Mouse (Mus musculus): ENCODE data around the gene Lrrc3. TPM values are rescaled to one million over a fixed set of nuclear protein-coding genes. Genes with fewer than 3 reads are reported as not detected.
"Not testable (repeated sequence)": the region's sequence is repeated elsewhere in the genome, so short reads cannot be mapped to it uniquely, and the experiment has no call there.

Lrrc3 gene
- polyA plus RNA-seq (2015; fragmentation: Nextera tagmentation; extraction: Ambion mirVana) = 4.1 and 4.7 TPM in 2 replicates

GRCm38 (mm10) chr10:77902211-77902893 is at the start of gene Lrrc3:
Gene Lrrc3, minus strand, starts transcription at chr10:77902536.
- peak; percentile 79 for ATAC-seq (ENCODE audit: low FRiP score, low read depth)
- H3K36me3 ChIP-seq = no peaks in the 10 kb centered on the region
- peak within 1 kb of the TSS; percentile 83 for H3K4me2 ChIP-seq (replicated peaks)
- H3K9me3 ChIP-seq = no peaks in the 10 kb centered on the region; the same call in 1 of the 2 replicates
- H3K4me3 ChIP-seq = peak within 1 kb of the TSS; percentile 62
- no peak within 1 kb of the TSS for H3K27ac ChIP-seq
- H3K4me1 ChIP-seq = peaks cover 12% of the 10 kb centered on the region
- H3K27me3 ChIP-seq = peaks cover 18% of the 10 kb centered on the region
- WGBS = under 1% methylated on average over 45 of the region's 46 CpGs
- peak within 1 kb of the TSS; percentile 75 for H3K9ac ChIP-seq

GRCm38 (mm10) chr10:77950468-77950867 is 48.1 kb upstream of the Lrrc3 start:
- H3K27ac ChIP-seq; H3K36me3 ChIP-seq; ATAC-seq (ENCODE audit: low FRiP score, low read depth); H3K4me2 ChIP-seq (replicated peaks); H3K4me3 ChIP-seq; H3K27me3 ChIP-seq; H3K4me1 ChIP-seq; H3K9ac ChIP-seq: not testable (repeated sequence)
- WGBS = 91% methylated on average over 9 of the region's 12 CpGs
- H3K9me3 ChIP-seq = 0 out of 2 replicates have a peak, but pooled peaks cover 15% of the 10 kb centered on the region

- H3K27ac ChIP-seq = no peak overlapping the region
- H3K9me3 ChIP-seq = no peaks in the 10 kb centered on the region
- no peak overlapping the region for H3K4me3 ChIP-seq
- H3K36me3 ChIP-seq = no peaks in the 10 kb centered on the region
- ATAC-seq (ENCODE audit: low FRiP score, low read depth) = no peak
- H3K9ac ChIP-seq = no peak overlapping the region
- WGBS = 68% methylated on average over 2 of the region's 2 CpGs
- H3K4me2 ChIP-seq (replicated peaks) = no peak overlapping the region
- H3K27me3 ChIP-seq = no peaks in the 10 kb centered on the region
- no peaks in the 10 kb centered on the region for H3K4me1 ChIP-seq
These were observed 37.3 kb upstream of the Lrrc3 start for GRCm38 (mm10) chr10:77939685-77940084.

- H3K4me2 ChIP-seq (replicated peaks) = no peak overlapping the region
- 87% methylated on average over 10 of the region's 10 CpGs for whole genome bisulfite sequencing
- no peaks in the 10 kb centered on the region for H3K4me1 ChIP-seq
- H3K9ac ChIP-seq = no peak overlapping the region
- no peaks in the 10 kb centered on the region for H3K9me3 ChIP-seq
- H3K27me3 ChIP-seq = no peaks in the 10 kb centered on the region
- H3K36me3 ChIP-seq = no peaks in the 10 kb centered on the region
- no peak overlapping the region for H3K4me3 ChIP-seq
- H3K27ac ChIP-seq = no peak overlapping the region
- ATAC-seq (ENCODE audit: low FRiP score, low read depth) = no peak
These were observed 25.0 kb upstream of the Lrrc3 start for GRCm38 (mm10) chr10:77927375-77927774.

- Histone ChIP-seq H3K4me3 (no peak overlapping the region), H3K36me3 (no peaks in the 10 kb centered on the region), H3K4me1 (no peaks in the 10 kb centered on the region), H3K27me3 (no peaks in the 10 kb centered on the region), H3K27ac (no peak overlapping the region), H3K4me2 (replicated peaks) (no peak overlapping the region), H3K9ac (no peak overlapping the region), H3K9me3 (no peaks in the 10 kb centered on the region)
- ATAC-seq (ENCODE audit: low FRiP score, low read depth) = no peak
- WGBS = 45% methylated on average over 7 of the region's 7 CpGs
These were observed 23.8 kb upstream of the Lrrc3 start for GRCm38 (mm10) chr10:77926140-77926539.

- no peaks in the 10 kb centered on the region for H3K9me3 ChIP-seq
- no peaks in the 10 kb centered on the region for H3K36me3 ChIP-seq
- H3K9ac ChIP-seq = no peak overlapping the region
- H3K27me3 ChIP-seq = 0 out of 2 replicates have a peak, but pooled peaks cover 6% of the 10 kb centered on the region
- H3K4me3 ChIP-seq = no peak overlapping the region
- no peak for ATAC-seq (ENCODE audit: low FRiP score, low read depth)
- no peak overlapping the region for H3K4me2 ChIP-seq (replicated peaks)
- no peaks in the 10 kb centered on the region for H3K4me1 ChIP-seq
- H3K27ac ChIP-seq = no peak overlapping the region
- 45% methylated on average over 4 of the region's 4 CpGs for WGBS
These were observed 20.3 kb upstream of the Lrrc3 start for GRCm38 (mm10) chr10:77922681-77923080.

GRCm38 (mm10) chr10:77921009-77921408 is 18.7 kb upstream of the Lrrc3 start:
- Histone ChIP-seq H3K27ac (no peak overlapping the region), H3K4me2 (replicated peaks) (no peak overlapping the region), H3K4me1 (no peaks in the 10 kb centered on the region), H3K27me3 (0 out of 2 replicates have a peak, but pooled peaks cover 6% of the 10 kb centered on the region), H3K36me3 (no peaks in the 10 kb centered on the region), H3K4me3 (no peak overlapping the region), H3K9me3 (no peaks in the 10 kb centered on the region), H3K9ac (no peak overlapping the region)
- no peak for ATAC-seq (ENCODE audit: low FRiP score, low read depth)
- 70% methylated on average over 5 of the region's 5 CpGs for WGBS

GRCm38 (mm10) chr10:77916636-77917335 is 14.4 kb upstream of the Lrrc3 start:
- Histone ChIP-seq H3K4me2 (replicated peaks) (no peak overlapping the region), H3K36me3 (no peaks in the 10 kb centered on the region), H3K9me3 (no peaks in the 10 kb centered on the region), H3K9ac (no peak overlapping the region), H3K27ac (no peak overlapping the region), H3K27me3 (0 out of 2 replicates have a peak, but pooled peaks cover 6% of the 10 kb centered on the region), H3K4me1 (no peaks in the 10 kb centered on the region), H3K4me3 (no peak overlapping the region)
- WGBS = 60% methylated on average over 8 of the region's 8 CpGs
- no peak for ATAC-seq (ENCODE audit: low FRiP score, low read depth)

- H3K36me3 ChIP-seq = no peaks in the 10 kb centered on the region
- H3K4me1 ChIP-seq = no peaks in the 10 kb centered on the region
- H3K27me3 ChIP-seq = no peaks in the 10 kb centered on the region
- no peak overlapping the region for H3K4me2 ChIP-seq (replicated peaks)
- no peak overlapping the region for H3K27ac ChIP-seq
- H3K4me3 ChIP-seq = no peak overlapping the region
- WGBS = 64% methylated on average over 4 of the region's 4 CpGs
- ATAC-seq (ENCODE audit: low FRiP score, low read depth) = no peak
- no peak overlapping the region for H3K9ac ChIP-seq
- H3K9me3 ChIP-seq = 0 out of 2 replicates have a peak, but pooled peaks cover 2% of the 10 kb centered on the region
These were observed 11.0 kb upstream of the Lrrc3 start for GRCm38 (mm10) chr10:77913292-77913691.

- H3K9ac ChIP-seq = no peak overlapping the region
- H3K27me3 ChIP-seq = no peaks in the 10 kb centered on the region
- no peaks in the 10 kb centered on the region for H3K4me1 ChIP-seq
- no peaks in the 10 kb centered on the region for H3K36me3 ChIP-seq
- no peak overlapping the region for H3K4me2 ChIP-seq (replicated peaks)
- H3K4me3 ChIP-seq = no peak overlapping the region
- WGBS = 53% methylated on average over 7 of the region's 7 CpGs
- no peak for ATAC-seq (ENCODE audit: low FRiP score, low read depth)
- H3K27ac ChIP-seq = no peak overlapping the region
- H3K9me3 ChIP-seq = peaks cover 7% of the 10 kb centered on the region; the same call in 1 of the 2 replicates
These were observed 10.3 kb upstream of the Lrrc3 start for GRCm38 (mm10) chr10:77912605-77913004.

- H3K27ac ChIP-seq = no peak overlapping the region
- H3K4me3 ChIP-seq = peak overlapping the region; percentile 62
- H3K36me3 ChIP-seq = no peaks in the 10 kb centered on the region
- no peak overlapping the region for H3K9ac ChIP-seq
- H3K4me1 ChIP-seq = peaks cover 12% of the 10 kb centered on the region
- H3K4me2 ChIP-seq (replicated peaks) = peak overlapping the region; percentile 83
- ATAC-seq (ENCODE audit: low FRiP score, low read depth) = peak; percentile 68
- H3K27me3 ChIP-seq = peaks cover 18% of the 10 kb centered on the region
- H3K9me3 ChIP-seq = peaks cover 3% of the 10 kb centered on the region; the same call in 1 of the 2 replicates
- 9% methylated on average over 35 of the region's 35 CpGs for WGBS
These were observed 769 bp upstream of the Lrrc3 start for GRCm38 (mm10) chr10:77902894-77903715.

GRCm38 (mm10) chr10:77901871-77902210 is 495 bp downstream of the Lrrc3 start:
- H3K9ac ChIP-seq = peak overlapping the region; percentile 75
- peak; percentile 21; the same call in 1 of the 2 replicates for ATAC-seq (ENCODE audit: low FRiP score, low read depth)
- H3K9me3 ChIP-seq = no peaks in the 10 kb centered on the region
- peak overlapping the region; percentile 83 for H3K4me2 ChIP-seq (replicated peaks)
- H3K27me3 ChIP-seq = peaks cover 18% of the 10 kb centered on the region
- no peak overlapping the region for H3K27ac ChIP-seq
- no peaks in the 10 kb centered on the region for H3K36me3 ChIP-seq
- H3K4me1 ChIP-seq = peaks cover 12% of the 10 kb centered on the region
- WGBS = 2% methylated on average over 14 of the region's 14 CpGs
- peak overlapping the region; percentile 62 for H3K4me3 ChIP-seq
